Mouse (Mus musculus) megakaryocyte, embryonic 14.5 days (primary cell): ENCODE data around the gene Gm10153.

Source experiments
- FLI1 ChIP-seq: IDR thresholded peaks from 2 replicates; pipeline ENCODE4 v1.6.1; 2012; ENCODE audit warnings: low read length, inconsistent platforms, mixed read lengths
- GATA1 ChIP-seq: IDR thresholded peaks from 3 replicates; pipeline ENCODE4 v1.6.1; 2012; ENCODE audit warnings: mixed read lengths, low read length, inconsistent platforms, borderline replicate concordance

DNA sequence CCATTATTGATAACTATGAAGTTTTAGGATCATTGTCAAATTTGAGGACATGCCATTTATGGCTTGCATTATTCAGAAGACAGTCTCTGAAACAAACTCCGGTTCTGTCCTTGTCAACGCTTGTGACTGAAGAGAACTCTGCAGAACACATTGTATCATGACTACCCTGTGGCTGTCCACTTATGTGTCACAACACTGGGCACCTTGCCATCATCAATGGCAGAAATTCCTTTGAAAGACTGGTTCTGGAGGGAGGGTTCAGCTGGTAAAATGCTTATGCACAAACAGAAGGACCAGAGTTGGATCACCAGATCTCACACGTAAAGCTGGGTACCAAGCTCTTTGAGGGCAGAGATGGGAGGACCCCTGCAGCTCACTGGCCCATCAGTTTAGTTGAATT is 30.8 kb downstream of the Gm10153 start:
- TF ChIP-seq GATA1: no peak
- no peak for TF ChIP-seq FLI1
